Mouse (Mus musculus) forebrain, postnatal 0 days (tissue): ENCODE results near the gene Pex11a. TPM values are rescaled to one million over a fixed set of nuclear protein-coding genes. Genes with fewer than 3 reads are reported as not detected.
"Not testable (repeated sequence)": the region's sequence is repeated elsewhere in the genome, so short reads cannot be mapped to it uniquely, and the experiment has no call there.

ENCODE experiments used
- ATAC-seq: fragments of 200-750 bp; cut with Nextera tagmentation; 2 replicates; pipeline ENCODE4 v1.8.0; 2017; ENCODE audit warnings: mild to moderate bottlenecking, moderate library complexity
- DNase-seq: peaks from one replicate; pipeline ENCODE4 v3.0.0-alpha.2; 2015
- H3K27ac ChIP-seq: fragments of 300-500 bp; sonication (generic); 2 replicates; pipeline ENCODE4 v1.5.1; 2014; ENCODE audit warnings: low read depth, mild to moderate bottlenecking, antibody characterized with exemption, low read length, moderate library complexity, mixed read lengths
- H3K27me3 ChIP-seq: fragments of 300-500 bp; sonication (generic); 2 replicates; pipeline ENCODE4 v1.6.1; 2014; ENCODE audit warnings: mild to moderate bottlenecking, low read length, mixed read lengths; ENCODE audit not compliant: insufficient read depth
- H3K36me3 ChIP-seq: fragments of 300-500 bp; sonication (generic); 2 replicates; pipeline ENCODE4 v1.6.1; 2014; ENCODE audit warnings: mild to moderate bottlenecking, moderate library complexity; ENCODE audit not compliant: insufficient read depth
- H3K4me1 ChIP-seq: fragments of 300-500 bp; sonication (generic); 2 replicates; pipeline ENCODE4 v1.6.1; 2014; ENCODE audit warnings: antibody characterized with exemption; ENCODE audit not compliant: insufficient read depth
- H3K4me2 ChIP-seq: fragments of 300-500 bp; sonication (generic); 2 replicates; pipeline ENCODE4 v1.6.1; 2014; ENCODE audit warnings: low read depth, mild to moderate bottlenecking, moderate library complexity
- H3K4me3 ChIP-seq: fragments of 300-500 bp; sonication (generic); 2 replicates; pipeline ENCODE4 v1.5.1; 2014; ENCODE audit warnings: low read depth, low read length, mixed read lengths
- H3K9ac ChIP-seq: fragments of 300-500 bp; sonication (generic); 2 replicates; pipeline ENCODE4 v1.6.1; 2014; ENCODE audit warnings: mild to moderate bottlenecking
- H3K9me3 ChIP-seq: fragments of 300-500 bp; sonication (generic); 2 replicates; pipeline ENCODE4 v1.6.1; 2016; ENCODE audit warnings: low read length
- CTCF ChIP-seq: sonication (generic); IDR thresholded peaks from 2 replicates; pipeline ENCODE4 v1.5.1; 2016; ENCODE audit warnings: antibody characterized with exemption, control low read depth, low read depth
- WGBS: fragments of 180-500 bp; shearing (Covaris S2); extraction: QIAGEN DNeasy Blood & Tissue Kit; methylation state at CpG from one replicate; pipeline ENCODE4 v1.1.7; 2014; 5-methylcytosine and 5-hydroxymethylcytosine counted together
- polyA plus RNA-seq: library from polyadenylated mRNA; unstranded; fragments of >200 nt; fragmentation: Nextera tagmentation; extraction: Ambion mirVana; gene quantifications from 2 replicates; pipeline ENCODE4 v1.2.1, GENCODE M21; 2015
- total RNA-seq: library from RNA; depleted of rRNA; stranded (reverse); fragments of >200 nt; gene quantifications from 2 replicates; pipeline ENCODE4 v1.2.3, GENCODE M21; 2014; rRNA removed

Pex11a gene
- total RNA-seq (1.3 and 2.1 TPM in 2 replicates), polyA plus RNA-seq (16.9 and 17.3 TPM in 2 replicates)

GRCm38 (mm10) chr7:79742659-79743536 is at the start of gene Pex11a, which contains the start of gene Wdr93:
Pex11a (minus strand) TSS chr7:79743131.
Wdr93 (plus strand) TSS chr7:79743163.
- Histone ChIP-seq H3K27ac (no peak within 1 kb of the TSS), H3K36me3 (0 out of 2 replicates have a peak, but pooled peaks cover 3% of the 10 kb centered on the region), H3K9me3 (no peaks in the 10 kb centered on the region), H3K9ac (peak within 1 kb of the TSS; percentile 57), H3K4me1 (peaks cover 6% of the 10 kb centered on the region), H3K4me3 (peak within 1 kb of the TSS; percentile 58), H3K4me2 (peak within 1 kb of the TSS; percentile 96), H3K27me3 (no peaks in the 10 kb centered on the region)
- ATAC-seq (peak; percentile 94), DNase-seq (peak; percentile 88)
- TF ChIP-seq CTCF = no peak
- WGBS = 4% methylated on average over 46 of the region's 46 CpGs

- 36% methylated on average over 2 of the region's 2 CpGs for WGBS
Observed at GRCm38 (mm10) chr7:79789812-79790211, 46.9 kb upstream of the Pex11a start.

GRCm38 (mm10) chr7:79786295-79786694 is 43.4 kb upstream of the Pex11a start:
- Histone ChIP-seq H3K9ac (no peak overlapping the region), H3K36me3 (no peaks in the 10 kb centered on the region), H3K9me3 (no peaks in the 10 kb centered on the region), H3K27me3 (peaks cover under 1% of the 10 kb centered on the region; the same call in 1 of the 2 replicates), H3K4me1 (no peaks in the 10 kb centered on the region), H3K4me3 (no peak overlapping the region), H3K27ac (no peak overlapping the region), H3K4me2 (no peak overlapping the region)
- ATAC-seq (peak; percentile 42), DNase-seq (peak; percentile 76)
- 21% methylated on average over 6 of the region's 6 CpGs for WGBS
- TF ChIP-seq CTCF = peak; percentile 75

More at GRCm38 (mm10) chr7:79789812-79790211, 46.9 kb upstream of the Pex11a start:
- H3K4me1 ChIP-seq, H3K9me3 ChIP-seq, H3K4me2 ChIP-seq, H3K9ac ChIP-seq, H3K4me3 ChIP-seq, ATAC-seq, H3K36me3 ChIP-seq, H3K27ac ChIP-seq, DNase-seq: not testable (repeated sequence)
- peaks cover 19% of the 10 kb centered on the region for H3K27me3 ChIP-seq

- DNase-seq (no peak), ATAC-seq (no peak)
- no peaks in the 10 kb centered on the region for H3K4me1 ChIP-seq
- H3K27me3 ChIP-seq = no peaks in the 10 kb centered on the region; the same call in 1 of the 2 replicates
- no peak for TF ChIP-seq CTCF
- no peaks in the 10 kb centered on the region for H3K36me3 ChIP-seq
- H3K9me3 ChIP-seq = no peaks in the 10 kb centered on the region
- H3K27ac ChIP-seq = no peak overlapping the region
- no peak overlapping the region for H3K9ac ChIP-seq
- no peak overlapping the region for H3K4me2 ChIP-seq
- no peak overlapping the region for H3K4me3 ChIP-seq
- WGBS = 84% methylated on average over 2 of the region's 2 CpGs
Observed at GRCm38 (mm10) chr7:79782516-79782855, 39.6 kb upstream of the Pex11a start.

GRCm38 (mm10) chr7:79781826-79782515 is 39.0 kb upstream of the Pex11a start:
- Histone ChIP-seq H3K36me3 (no peaks in the 10 kb centered on the region), H3K4me3 (no peak overlapping the region), H3K27ac (no peak overlapping the region), H3K9me3 (no peaks in the 10 kb centered on the region), H3K27me3 (no peaks in the 10 kb centered on the region), H3K4me1 (no peaks in the 10 kb centered on the region), H3K9ac (no peak overlapping the region), H3K4me2 (no peak overlapping the region)
- TF ChIP-seq CTCF = no peak
- ATAC-seq = no peak
- DNase-seq = no peak
- WGBS = 78% methylated on average over 11 of the region's 11 CpGs

GRCm38 (mm10) chr7:79780647-79781626 is 38.0 kb upstream of the Pex11a start:
- no peaks in the 10 kb centered on the region for H3K9me3 ChIP-seq
- H3K36me3 ChIP-seq = no peaks in the 10 kb centered on the region
- H3K4me2 ChIP-seq = peak overlapping the region; percentile 38
- 0 out of 2 replicates have a peak overlapping the region, but pooled peaks have one; percentile 31 for H3K9ac ChIP-seq
- no peak overlapping the region for H3K27ac ChIP-seq
- ATAC-seq = peak; percentile 83
- peak; percentile 91 for TF ChIP-seq CTCF
- no peaks in the 10 kb centered on the region for H3K27me3 ChIP-seq
- no peaks in the 10 kb centered on the region for H3K4me1 ChIP-seq
- peak; percentile 84 for DNase-seq
- 36% methylated on average over 16 of the region's 16 CpGs for WGBS
- H3K4me3 ChIP-seq = no peak overlapping the region
